Mouse (Mus musculus): Measurements from ENCODE around the gene Ncstn.

- TF ChIP-seq CTCF (IDR thresholded peaks at IDR 0.05; ENCODE audit: low read depth), result no peak
- TF ChIP-seq EP300 (IDR thresholded peaks at IDR 0.05; ENCODE audit: low read depth), result no peak
Measured at GRCm38 (mm10) chr1:172019339-172019738, 63.3 kb downstream of the Ncstn start.

Data from liver, embryonic 14.5 days (tissue).